Mouse (Mus musculus) fat pad, adult 2 months (tissue): Measurements from ENCODE around the gene Prm1.

ENCODE experiments used
- DNase-seq: peaks from one replicate; pipeline ENCODE4 v3.0.0-alpha.2; 2011; ENCODE audit warnings: low read depth, low spot score; ENCODE audit errors: extremely low read depth

Gene Prm1

DNA sequence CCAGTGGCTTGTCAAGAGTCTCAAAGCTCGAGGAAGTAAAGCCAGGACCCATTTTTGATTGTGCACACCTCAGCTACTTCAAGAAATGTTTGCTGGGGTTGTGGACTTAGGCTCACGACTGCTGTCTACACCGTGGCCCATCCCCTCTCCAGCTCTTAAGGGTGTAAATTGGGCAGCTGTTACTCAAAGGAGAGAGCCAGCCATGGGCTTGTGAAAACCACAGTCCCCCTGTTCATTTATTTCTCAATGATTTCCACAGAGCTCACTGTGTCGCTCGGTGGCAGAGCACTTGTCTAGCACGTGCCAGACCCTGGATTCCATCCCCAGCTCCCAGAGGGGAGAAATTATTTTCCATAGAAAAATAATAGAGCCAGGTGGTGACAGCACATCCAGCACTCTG, 49.5 kb downstream of the Prm1 start:
- no peak for DNase-seq

DNA sequence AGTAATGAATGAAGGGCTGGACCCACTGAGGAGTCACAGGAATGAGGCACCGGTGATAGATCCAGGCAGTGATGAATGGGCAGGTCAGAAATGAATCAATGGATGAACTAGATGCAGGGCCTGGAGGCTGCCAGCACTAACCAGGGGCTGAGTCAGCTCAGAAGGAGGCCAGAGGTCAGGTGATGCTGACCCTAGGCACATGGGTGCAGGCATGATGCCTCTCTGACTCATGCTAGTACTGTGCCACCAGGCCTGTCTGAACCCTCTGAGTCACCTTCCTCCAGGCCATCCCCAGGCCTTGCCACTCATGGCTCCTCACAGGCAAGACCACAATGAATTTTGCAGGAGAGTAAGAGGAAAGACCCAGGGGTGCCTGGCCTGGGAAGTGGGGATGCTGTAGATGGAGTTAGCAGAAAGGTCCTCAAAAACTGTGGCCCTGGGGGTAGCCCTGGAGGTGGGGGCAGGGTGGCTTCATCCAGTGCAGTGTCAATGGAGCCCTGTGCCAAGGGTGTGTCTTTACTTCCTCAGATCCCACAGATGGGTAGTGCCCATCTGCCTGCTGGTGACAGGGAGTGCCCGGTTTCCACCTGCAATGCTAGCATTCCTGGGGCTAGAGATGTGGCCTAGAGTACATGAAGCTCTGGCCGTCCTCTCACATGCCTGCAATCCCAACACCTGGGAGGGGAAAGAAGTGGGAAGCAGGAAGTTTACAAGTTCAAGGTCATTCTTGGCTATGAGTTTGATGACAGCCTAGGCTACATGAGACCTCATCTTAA, 50.9 kb downstream of the Prm1 start:
- no peak for DNase-seq

DNA sequence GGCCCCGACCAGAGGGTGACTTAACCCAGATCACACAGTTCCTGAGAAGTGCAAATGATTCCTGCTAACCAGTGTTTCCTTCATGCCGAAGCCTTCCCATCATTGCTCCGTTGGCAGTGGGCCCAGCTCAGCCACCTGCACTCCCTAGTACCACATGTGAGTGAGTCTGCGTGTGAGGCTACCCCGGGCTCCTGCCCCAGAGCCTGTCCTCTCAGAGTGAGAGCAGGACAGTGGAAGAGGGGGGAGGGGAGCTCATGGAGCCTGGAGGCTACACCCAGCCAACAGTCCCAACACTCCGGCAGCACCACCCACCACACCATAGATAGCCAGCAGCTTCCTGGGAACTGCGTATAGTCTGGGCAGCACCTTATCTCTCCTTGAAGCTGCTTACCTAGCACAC, 55.8 kb downstream of the Prm1 start:
- no peak for DNase-seq

DNA sequence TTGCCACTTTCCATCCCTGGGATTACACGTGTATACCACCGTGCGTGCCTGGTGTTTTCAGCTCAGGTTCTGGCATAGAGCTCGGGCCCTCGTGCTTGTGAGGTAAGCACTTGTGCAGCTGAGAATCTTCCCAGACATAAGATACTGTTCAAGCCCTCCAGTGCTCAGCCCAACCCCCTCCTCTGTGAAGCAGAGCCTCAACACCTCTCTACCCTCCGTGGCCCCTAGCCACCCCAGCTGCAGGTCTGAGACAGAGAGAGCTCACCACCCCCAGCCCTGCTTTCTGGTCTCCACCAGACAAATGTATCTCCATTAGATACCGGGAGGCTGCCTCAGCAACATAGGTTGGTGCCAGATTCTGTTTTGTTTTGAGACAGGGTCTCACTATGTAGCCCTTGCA, 56.4 kb downstream of the Prm1 start:
- DNase-seq = no peak
